Mouse (Mus musculus) testis, adult 2 months (tissue): ENCODE results near the gene Zfp94.

Source experiments
- CTCF ChIP-seq: fragments of 200-500 bp; IDR thresholded peaks from 2 replicates; pipeline ENCODE4 v1.5.1; 2012; ENCODE audit warnings: low read depth, mild to moderate bottlenecking, inconsistent platforms, low read length, moderate library complexity; ENCODE audit not compliant: control insufficient read depth, insufficient read depth, insufficient replicate concordance
- POLR2A ChIP-seq: fragments of 200-500 bp; IDR thresholded peaks from 2 replicates; pipeline ENCODE4 v1.6.1; 2012; ENCODE audit warnings: low read depth, mild to moderate bottlenecking, inconsistent platforms, low read length, moderate library complexity; ENCODE audit not compliant: control insufficient read depth

DNA sequence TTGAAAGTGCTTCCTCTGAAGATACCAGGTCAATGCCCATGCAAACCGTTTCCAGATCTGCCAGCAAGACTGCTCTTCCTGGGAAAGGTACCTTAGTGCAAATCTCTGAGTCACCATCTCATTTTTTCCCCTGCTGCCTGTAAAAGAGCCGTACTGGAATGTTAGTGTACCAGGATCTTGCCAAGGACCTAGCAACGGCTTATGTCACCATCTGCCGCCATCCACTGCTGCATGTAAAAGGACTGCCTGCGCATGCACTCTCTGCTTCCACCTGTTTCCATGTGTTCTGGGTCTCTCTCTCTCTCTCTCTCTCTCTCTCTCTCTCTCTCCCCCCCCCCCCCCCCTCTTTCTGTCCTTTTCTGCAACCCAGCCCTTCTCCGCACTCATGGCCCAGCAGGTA, 28.0 kb downstream of the Zfp94 start:
- TF ChIP-seq CTCF (no peak), POLR2A (no peak)
